ENCODE assay signal across 8 mouse cellular contexts in the genomic region with DNA sequence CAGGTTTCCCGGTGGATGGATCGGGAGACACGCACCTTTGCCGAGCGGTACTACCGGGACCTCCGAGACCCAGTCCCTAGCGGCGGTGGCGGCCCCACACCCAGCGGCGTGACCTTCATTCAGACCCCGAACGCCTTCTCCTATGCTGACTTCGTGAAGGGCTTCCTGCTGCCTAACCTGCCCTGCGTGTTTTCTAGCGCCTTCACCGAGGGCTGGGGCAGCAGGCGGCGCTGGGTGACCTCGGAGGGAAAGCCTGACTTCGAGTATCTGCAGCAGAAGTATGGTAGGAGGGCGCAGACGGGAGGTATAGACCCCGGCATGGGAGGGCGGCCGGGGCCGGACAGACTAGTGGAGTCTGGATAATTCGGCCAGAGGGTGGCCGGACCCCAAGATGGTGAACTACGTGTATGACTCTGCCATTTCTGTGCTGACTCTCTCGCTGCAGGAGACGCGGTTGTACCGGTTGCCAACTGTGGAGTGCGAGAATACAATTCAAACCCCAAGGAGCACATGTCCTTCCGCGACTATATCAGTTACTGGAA. TPM values are rescaled to one million over a fixed set of nuclear protein-coding genes. Genes with fewer than 3 reads are reported as not detected.
DNase-seq lines count a peak whose midpoint lies in the region; ATAC-seq and TF ChIP-seq lines count a peak whose summit lies in the region.

No protein-coding gene starts in this region.

- H3K79me2 ChIP-seq in macrophage (ENCODE audit: inconsistent target), result no peaks in the 10 kb centered on the region

- H3K4me2 ChIP-seq in heart, embryonic 14.5 days (ENCODE audit: low read length), result peak overlapping the region; percentile 94
- H3K4me2 ChIP-seq in hindbrain, embryonic 16.5 days (ENCODE audit: low read length), result peak overlapping the region; percentile 89

- H3K4me3 ChIP-seq in heart, embryonic 14.5 days (ENCODE audit: control insufficient read depth in 1 of 2, insufficient read depth in 1 of 2, low read depth in 1 of 2, low read length in 2 of 2), result peak overlapping the region; percentile 71 to 86
- H3K4me3 ChIP-seq in ES-Bruce4 (ENCODE audit: low read depth, low read length), result peak overlapping the region; percentile 81
- peak overlapping the region; percentile 53 for H3K4me3 ChIP-seq in hindbrain, embryonic 16.5 days (ENCODE audit: low read length)
- peak overlapping the region; percentile 80 for H3K4me3 ChIP-seq in macrophage (ENCODE audit: inconsistent target)

- no peak for TF ChIP-seq EP300 in ES-Bruce4 (IDR thresholded peaks at IDR 0.05; ENCODE audit: insufficient read depth, low read depth, low read length)

- TF ChIP-seq CTCF in ES-Bruce4 (IDR thresholded peaks at IDR 0.05; ENCODE audit: low read depth, low read length), result no peak

- WGBS in heart, embryonic 14.5 days, result under 1% methylated on average over 38 of the region's 38 CpGs
- WGBS in hindbrain, embryonic 16.5 days, result under 1% methylated on average over 38 of the region's 38 CpGs
- 3% methylated on average over 34 of the region's 38 CpGs for WGBS in macrophage (ENCODE audit: missing documents)

- peak overlapping the region; percentile 50 to 80 for H3K27ac ChIP-seq in heart, embryonic 14.5 days (replicated peaks in 1 of 2; ENCODE audit: control insufficient read depth in 1 of 2, insufficient read depth in 1 of 2, low read depth in 2 of 2, low read length in 2 of 2)
- H3K27ac ChIP-seq in ES-Bruce4 (ENCODE audit: insufficient read depth, low read length) (peak overlapping the region; percentile 54; the same call in 1 of the 2 replicates), macrophage (peak overlapping the region; percentile 51)
- H3K27ac ChIP-seq in hindbrain, embryonic 16.5 days (ENCODE audit: low read depth, low read length), result peak overlapping the region; percentile 89

- ATAC-seq in heart, embryonic 14.5 days (ENCODE audit: insufficient number of reproducible peaks, insufficient read depth, low FRiP score, low read depth), result peak; percentile 43
- ATAC-seq in common myeloid progenitor, adult 5-6 weeks (replicated peaks; ENCODE audit: low read depth, poor library complexity, severe bottlenecking), result peak; percentile 62
- peak; percentile 83 for ATAC-seq in hindbrain, embryonic 16.5 days

- H3K4me1 ChIP-seq in heart, embryonic 14.5 days (ENCODE audit: control insufficient read depth in 2 of 2, insufficient read depth in 2 of 2, low read length in 2 of 2), result peaks cover 7 to 15% of the 10 kb centered on the region in 2 experiments; a peak in 3 of 4 replicates
- H3K4me1 ChIP-seq in ES-Bruce4 (ENCODE audit: control insufficient read depth, insufficient read depth, low read length), result no peaks in the 10 kb centered on the region
- peaks cover 23% of the 10 kb centered on the region for H3K4me1 ChIP-seq in hindbrain, embryonic 16.5 days (ENCODE audit: control insufficient read depth, insufficient read depth, low read depth, low read length)

- H3K9ac ChIP-seq in heart, embryonic 14.5 days (ENCODE audit: low read length), result peak overlapping the region; percentile 92
- H3K9ac ChIP-seq in ES-Bruce4 (ENCODE audit: low read depth, poor library complexity, severe bottlenecking), result peak overlapping the region; percentile 88
- H3K9ac ChIP-seq in hindbrain, embryonic 16.5 days (ENCODE audit: low read depth, low read length), result peak overlapping the region; percentile 64

- DNase-seq in heart, postnatal 36 days, result no peak
- peak; percentile 59 for DNase-seq in thymus, postnatal 0 days (ENCODE audit: low spot score)
- DNase-seq in urinary bladder, postnatal 10 days (ENCODE audit: low spot score), result no peak

- H3K36me3 ChIP-seq in heart, embryonic 14.5 days (ENCODE audit: control insufficient read depth, insufficient read depth, low read length), result peaks cover 47% of the 10 kb centered on the region
- peaks cover 24% of the 10 kb centered on the region for H3K36me3 ChIP-seq in ES-Bruce4 (ENCODE audit: control insufficient read depth, insufficient read depth, low read length, poor library complexity, severe bottlenecking)
- H3K36me3 ChIP-seq in hindbrain, embryonic 16.5 days (ENCODE audit: control insufficient read depth, insufficient read depth, low read length), result peaks cover 12% of the 10 kb centered on the region
- H3K36me3 ChIP-seq in macrophage (ENCODE audit: inconsistent target), result peaks cover 15% of the 10 kb centered on the region

- intact Hi-C loops in heart, postnatal 36 days (cut with DNase I), result loop anchor here (2.0 kb wide), 1 partner anchor 22 kb away; a partner anchor contains a TSS

- no peaks in the 10 kb centered on the region for H3K27me3 ChIP-seq in heart, embryonic 14.5 days (ENCODE audit: control insufficient read depth, insufficient read depth, low read length)
- H3K27me3 ChIP-seq in ES-Bruce4 (ENCODE audit: control insufficient read depth, insufficient read depth, low read length, poor library complexity, severe bottlenecking), result no peaks in the 10 kb centered on the region
- no peaks in the 10 kb centered on the region for H3K27me3 ChIP-seq in hindbrain, embryonic 16.5 days (replicated peaks; ENCODE audit: control insufficient read depth, insufficient read depth, low read length)

- no peaks in the 10 kb centered on the region for H3K9me3 ChIP-seq in heart, embryonic 14.5 days (ENCODE audit: control insufficient read depth, low read length)
- H3K9me3 ChIP-seq in ES-Bruce4 (replicated peaks; ENCODE audit: control insufficient read depth, insufficient read depth, low read length, poor library complexity, severe bottlenecking), result no peaks in the 10 kb centered on the region
- H3K9me3 ChIP-seq in hindbrain, embryonic 16.5 days (ENCODE audit: control insufficient read depth, low read length), result no peaks in the 10 kb centered on the region

- no peak for TF ChIP-seq POLR2A in ES-Bruce4 (IDR thresholded peaks at IDR 0.05; ENCODE audit: insufficient read depth, low read length)

RNA-seq across cellular contexts. Expression of a gene that starts 0.5 kb away (rescaled TPM):
- polyA plus RNA-seq in heart, embryonic 14.5 days (2014; fragmentation: Nextera tagmentation; extraction: Ambion mirVana), result 10.8 and 11.4 TPM in 2 replicates
- 10 to 100 TPM; 10.8 TPM for total RNA-seq in heart, postnatal 36 days (2021)
- polyA plus RNA-seq in ES-Bruce4 (2011; ENCODE audit: insufficient read depth, insufficient read length, low read depth, missing spikeins), result 12.6 and 13.7 TPM in 2 replicates
- total RNA-seq in common myeloid progenitor, adult 5-6 weeks (2017), result 4.4 and 8.4 TPM in 2 replicates
- polyA plus RNA-seq in hindbrain, embryonic 16.5 days (2015; fragmentation: Nextera tagmentation; extraction: Ambion mirVana), result 18.9 and 20.0 TPM in 2 replicates
- 10 to 100 TPM in 7 of 26 experiments, 1 to 10 TPM in 19; 2.7 to 20.5 (median 6.8) TPM for total RNA-seq in macrophage (2018; cell fraction: chromatin; rRNA removed)
- 1 to 10 TPM; 1.7 to 5.6 (median 3.7) TPM for total RNA-seq in macrophage (2018; cell fraction: cytosol; rRNA removed)
- 10 to 100 TPM in 5 of 26 experiments, 1 to 10 TPM in 21; 2.5 to 16.1 (median 4.6) TPM for total RNA-seq in macrophage (2018; cell fraction: nucleus; rRNA removed)
- 3.3 to 4.3 TPM (median 3.3 TPM) in 3 replicates for polyA plus RNA-seq in macrophage (2018)
- polyA plus RNA-seq in thymus, postnatal 0 days (2015; fragmentation: Nextera tagmentation; extraction: Ambion mirVana), result 10.4 and 11.8 TPM in 2 replicates

RNA-seq across cellular contexts. Expression of a gene that starts 0.7 kb away (rescaled TPM):
- polyA plus RNA-seq in heart, embryonic 14.5 days (2014; fragmentation: Nextera tagmentation; extraction: Ambion mirVana), result 93.8 and 98.8 TPM in 2 replicates
- total RNA-seq in heart, postnatal 36 days (2021), result 10 to 100 TPM; 33.0 to 37.7 TPM
- polyA plus RNA-seq in ES-Bruce4 (2011; ENCODE audit: insufficient read depth, insufficient read length, low read depth, missing spikeins), result 70.4 and 78.6 TPM in 2 replicates
- total RNA-seq in common myeloid progenitor, adult 5-6 weeks (2017), result 8.2 and 8.5 TPM in 2 replicates
- 602 and 634 TPM in 2 replicates for polyA plus RNA-seq in hindbrain, embryonic 16.5 days (2015; fragmentation: Nextera tagmentation; extraction: Ambion mirVana)
- total RNA-seq in macrophage (2018; cell fraction: chromatin; rRNA removed), result 10 to 100 TPM in 13 of 26 experiments, 1 to 10 TPM in 12, under 1 TPM in 1; 0.88 to 23.7 (median 9.3) TPM
- total RNA-seq in macrophage (2018; cell fraction: cytosol; rRNA removed), result 10 to 100 TPM; 15.1 to 31.7 (median 20.0) TPM
- total RNA-seq in macrophage (2018; cell fraction: nucleus; rRNA removed), result 10 to 100 TPM in 13 of 26 experiments, 1 to 10 TPM in 13; 3.4 to 21.8 (median 10.1) TPM
- polyA plus RNA-seq in macrophage (2018), result 20.2 to 31.5 TPM (median 30.9 TPM) in 3 replicates
- polyA plus RNA-seq in thymus, postnatal 0 days (2015; fragmentation: Nextera tagmentation; extraction: Ambion mirVana), result 45.1 and 49.5 TPM in 2 replicates

RNA-seq across cellular contexts. Expression of a gene that starts 22.0 kb away (rescaled TPM):
- 7.6 and 7.9 TPM in 2 replicates for polyA plus RNA-seq in heart, embryonic 14.5 days (2014; fragmentation: Nextera tagmentation; extraction: Ambion mirVana)
- 1 to 10 TPM; 4.4 to 4.7 TPM for total RNA-seq in heart, postnatal 36 days (2021)
- polyA plus RNA-seq in ES-Bruce4 (2011; ENCODE audit: insufficient read depth, insufficient read length, low read depth, missing spikeins) (7.5 and 9.4 TPM in 2 replicates), macrophage (2018) (1.2 to 1.7 TPM (median 1.6 TPM) in 3 replicates)
- total RNA-seq in common myeloid progenitor, adult 5-6 weeks (2017), result 2.5 and 3.0 TPM in 2 replicates
- polyA plus RNA-seq in hindbrain, embryonic 16.5 days (2015; fragmentation: Nextera tagmentation; extraction: Ambion mirVana), result 11.3 and 11.7 TPM in 2 replicates
- total RNA-seq in macrophage (2018; cell fraction: chromatin; rRNA removed), result 1 to 10 TPM; 1.3 to 9.7 (median 4.0) TPM
- 1 to 10 TPM in 19 of 26 experiments, under 1 TPM in 7; 0.40 to 2.1 (median 1.4) TPM for total RNA-seq in macrophage (2018; cell fraction: cytosol; rRNA removed)
- total RNA-seq in macrophage (2018; cell fraction: nucleus; rRNA removed), result 1 to 10 TPM in 24 of 26 experiments, under 1 TPM in 2; 0.63 to 8.2 (median 3.2) TPM
- polyA plus RNA-seq in thymus, postnatal 0 days (2015; fragmentation: Nextera tagmentation; extraction: Ambion mirVana), result 3.3 and 3.8 TPM in 2 replicates
